Mouse (Mus musculus): ENCODE data around the gene Itgb1.

- TF ChIP-seq CTCF (IDR thresholded peaks at IDR 0.05; ENCODE audit: borderline replicate concordance, insufficient read depth, low read depth, low read length) (no peak), POLR2A (IDR thresholded peaks at IDR 0.05; ENCODE audit: borderline replicate concordance, insufficient read depth, low read length) (no peak)
Observed at GRCm38 (mm10) chr8:128696701-128697397, 11.4 kb downstream of the Itgb1 start.

All from cerebellum, adult 2 months (tissue).